ENCODE assay signal across 16 mouse cellular contexts in genomic region chr1:53224775-53225174, GRCm38 (mm10). TPM values are rescaled to one million over a fixed set of nuclear protein-coding genes. Genes with fewer than 3 reads are reported as not detected.
"Had no signal": no experiment of that assay in that cellular context is flagged by ENCODE, and none has a peak within 500 bp of the region (broad histone marks: within the 10 kb centered on the region; RNA-seq: fewer than 3 reads in every experiment).

No protein-coding gene starts in this region.

- H3K27ac ChIP-seq: layer of hippocampus, adult 2 months; limb, embryonic 12.5 days; liver, embryonic 13.5 days had no signal

- H3K4me2 ChIP-seq: limb, embryonic 12.5 days; liver, embryonic 13.5 days had no signal

- H3K9me3 ChIP-seq: liver, embryonic 13.5 days had no signal

- H3K4me3 ChIP-seq: layer of hippocampus, adult 2 months; limb, embryonic 12.5 days; liver, embryonic 13.5 days had no signal

- H3K4me1 ChIP-seq: limb, embryonic 12.5 days; liver, embryonic 13.5 days had no signal

- ATAC-seq: liver, postnatal 0 days had no signal

- DNase-seq: kidney, postnatal 10 days; kidney, postnatal 4 days; liver; liver, embryonic 13.5 days; liver, postnatal 0 days; midbrain, embryonic 14.5 days; right cerebral cortex, adult 18-20 months; right cerebral cortex, postnatal 25 days; thymus, postnatal 36 days had no signal

- H3K36me3 ChIP-seq: limb, embryonic 12.5 days; liver, embryonic 13.5 days had no signal

- H3K9ac ChIP-seq: limb, embryonic 12.5 days; liver, embryonic 13.5 days; liver, postnatal 0 days had no signal

- H3K27me3 ChIP-seq: limb, embryonic 12.5 days; liver, embryonic 13.5 days had no signal

RNA-seq across cellular contexts. Expression of gene 1700019A02Rik, which starts 37.3 kb away (rescaled TPM):
- polyA plus RNA-seq: kidney, embryonic 14.5 days; limb, embryonic 12.5 days; liver, embryonic 13.5 days; liver, postnatal 0 days; lung, embryonic 16.5 days; midbrain, embryonic 14.5 days; small intestine, adult 2 months; stomach, embryonic 16.5 days; thymus, postnatal 0 days had no signal
